Mouse (Mus musculus) kidney, postnatal 0 days (tissue): ENCODE measurements at regions not wholly inside any gene's neighbourhood (a gene's known extent, or its start where the extent isn't known, plus 50 kb on each side); places are given as distances from the start of the nearest gene placed in this dataset.

ENCODE experiments used
- ATAC-seq: fragments of 200-750 bp; cut with Nextera tagmentation; replicated peaks from 2 replicates; pipeline ENCODE4 v1.8.0; 2017; ENCODE audit warnings: low read depth, moderate number of reproducible peaks, moderate TSS enrichment, moderate library complexity; ENCODE audit not compliant: low FRiP score
- DNase-seq: peaks from one replicate; pipeline ENCODE4 v3.0.0-alpha.2; 2016; ENCODE audit warnings: low spot score
- H3K27ac ChIP-seq: fragments of 300-500 bp; sonication (generic); 2 replicates; pipeline ENCODE4 v1.5.1; 2014; ENCODE audit warnings: mild to moderate bottlenecking
- H3K27me3 ChIP-seq: fragments of 300-500 bp; sonication (generic); 2 replicates; pipeline ENCODE4 v1.6.1; 2014; ENCODE audit warnings: low read length, mixed read lengths; ENCODE audit not compliant: insufficient read depth
- H3K36me3 ChIP-seq: fragments of 300-500 bp; sonication (generic); 2 replicates; pipeline ENCODE4 v1.6.1; 2014; ENCODE audit warnings: low read length, mixed read lengths; ENCODE audit not compliant: insufficient read depth
- H3K4me1 ChIP-seq: fragments of 300-500 bp; sonication (generic); replicated peaks from 2 replicates; pipeline ENCODE4 v1.6.1; 2014; ENCODE audit warnings: antibody characterized with exemption, low read length, mixed read lengths; ENCODE audit not compliant: insufficient read depth
- H3K4me2 ChIP-seq: fragments of 300-500 bp; sonication (generic); 2 replicates; pipeline ENCODE4 v1.6.1; 2014; ENCODE audit warnings: mild to moderate bottlenecking, low read length, moderate library complexity, mixed read lengths
- H3K4me3 ChIP-seq: fragments of 300-500 bp; sonication (generic); replicated peaks from 2 replicates; pipeline ENCODE4 v1.5.1; 2014; ENCODE audit warnings: low read depth, low read length
- H3K9ac ChIP-seq: fragments of 300-500 bp; sonication (generic); 2 replicates; pipeline ENCODE4 v1.6.1; 2014; ENCODE audit warnings: low read depth, low read length
- H3K9me3 ChIP-seq: fragments of 300-500 bp; sonication (generic); replicated peaks from 2 replicates; pipeline ENCODE4 v1.6.1; 2016; ENCODE audit warnings: low read length, inconsistent platforms, mixed read lengths
- CTCF ChIP-seq: IDR thresholded peaks from 2 replicates; pipeline ENCODE4 v1.5.1; 2016; ENCODE audit warnings: antibody characterized with exemption, low read depth, mild to moderate bottlenecking, moderate library complexity
- WGBS: fragments of 180-500 bp; shearing (Covaris S2); extraction: QIAGEN DNeasy Blood & Tissue Kit; methylation state at CpG from one replicate; pipeline ENCODE4 v1.1.7; 2014; 5-methylcytosine and 5-hydroxymethylcytosine counted together

DNA sequence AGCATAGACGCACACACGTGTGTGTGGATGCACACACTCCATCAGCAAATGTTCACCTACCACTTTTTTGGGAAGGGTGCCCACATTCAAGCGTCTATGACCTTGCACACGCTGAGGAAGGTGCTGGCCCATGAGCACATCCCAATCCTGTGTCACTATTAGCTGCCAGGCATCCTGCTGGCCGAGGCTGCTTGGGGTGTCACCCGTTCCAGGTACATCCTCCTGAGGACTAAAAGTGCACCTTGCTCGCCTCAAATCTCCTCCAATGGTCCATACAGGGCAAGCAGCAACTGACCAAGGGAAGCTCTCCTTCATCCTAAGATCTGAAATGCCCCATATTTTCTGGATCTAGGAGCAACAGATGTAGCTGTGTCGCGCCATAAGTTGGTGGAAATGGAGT lies 156.3 kb upstream of the Spred2 start:
- H3K36me3 ChIP-seq: no peaks in the 10 kb centered on the region
- no peak for TF ChIP-seq CTCF
- H3K27ac ChIP-seq: no peak overlapping the region
- H3K27me3 ChIP-seq: no peaks in the 10 kb centered on the region
- no peak for ATAC-seq
- H3K9ac ChIP-seq: no peak overlapping the region
- no peak overlapping the region for H3K4me3 ChIP-seq
- no peak overlapping the region for H3K4me2 ChIP-seq
- 90% methylated on average over 9 of the region's 9 CpGs for WGBS
- H3K4me1 ChIP-seq: no peaks in the 10 kb centered on the region
- no peak for DNase-seq
- no peaks in the 10 kb centered on the region for H3K9me3 ChIP-seq

DNA sequence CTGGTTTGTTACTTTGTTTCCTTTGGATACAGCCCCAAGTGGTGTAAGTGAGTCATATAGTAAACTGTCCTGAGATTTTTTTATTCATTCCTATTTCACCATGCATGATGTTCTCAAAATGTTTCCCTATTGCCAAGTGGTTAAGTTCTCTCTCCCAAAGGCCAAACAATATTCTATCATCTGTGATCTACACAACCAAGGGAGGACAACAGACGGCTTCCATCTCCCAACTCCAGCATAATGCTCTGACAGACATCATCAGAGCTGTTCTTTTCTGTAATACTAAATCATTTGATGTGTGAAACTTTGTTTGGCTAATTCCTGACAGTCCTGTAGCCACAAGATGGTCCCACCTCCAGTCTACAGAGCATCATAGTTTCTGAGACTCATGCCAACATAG lies 155.2 kb upstream of the Spred2 start:
- H3K9ac ChIP-seq: no peak overlapping the region
- no peaks in the 10 kb centered on the region for H3K4me1 ChIP-seq
- no peak overlapping the region for H3K27ac ChIP-seq
- no peak overlapping the region for H3K4me2 ChIP-seq
- no peak for TF ChIP-seq CTCF
- no peaks in the 10 kb centered on the region for H3K9me3 ChIP-seq
- no peaks in the 10 kb centered on the region for H3K27me3 ChIP-seq
- DNase-seq (no peak), ATAC-seq (no peak)
- H3K36me3 ChIP-seq: no peaks in the 10 kb centered on the region
- 92% methylated on average over 1 of the region's 1 CpGs for WGBS
- no peak overlapping the region for H3K4me3 ChIP-seq

DNA sequence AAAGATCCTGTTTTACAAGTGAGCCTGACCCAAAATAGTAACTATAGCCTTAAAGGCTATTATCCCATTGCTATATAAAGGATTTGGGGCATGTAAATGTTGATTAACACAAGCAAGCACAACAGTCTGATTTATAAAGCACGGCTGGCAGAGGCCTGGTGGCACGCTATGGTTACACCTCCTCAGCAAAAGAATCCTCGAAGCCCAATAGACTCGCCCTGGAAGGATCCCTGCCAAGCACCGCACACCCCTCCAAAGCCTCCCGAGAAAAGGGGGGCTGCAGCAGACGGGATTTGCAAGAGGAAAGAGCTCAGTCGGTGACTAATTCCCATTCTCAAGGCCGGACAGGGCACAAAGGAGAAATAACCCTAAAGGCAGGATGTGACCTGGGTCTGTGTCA lies 150.2 kb upstream of the Spred2 start:
- DNase-seq (no peak), ATAC-seq (no peak)
- 32% methylated on average over 9 of the region's 9 CpGs for WGBS
- Histone ChIP-seq H3K36me3 (no peaks in the 10 kb centered on the region), H3K9ac (no peak overlapping the region), H3K27me3 (no peaks in the 10 kb centered on the region), H3K4me3 (no peak overlapping the region), H3K27ac (no peak overlapping the region), H3K4me2 (no peak overlapping the region), H3K4me1 (peaks cover 14% of the 10 kb centered on the region; the same call in 1 of the 2 replicates), H3K9me3 (no peaks in the 10 kb centered on the region)
- TF ChIP-seq CTCF: no peak

DNA sequence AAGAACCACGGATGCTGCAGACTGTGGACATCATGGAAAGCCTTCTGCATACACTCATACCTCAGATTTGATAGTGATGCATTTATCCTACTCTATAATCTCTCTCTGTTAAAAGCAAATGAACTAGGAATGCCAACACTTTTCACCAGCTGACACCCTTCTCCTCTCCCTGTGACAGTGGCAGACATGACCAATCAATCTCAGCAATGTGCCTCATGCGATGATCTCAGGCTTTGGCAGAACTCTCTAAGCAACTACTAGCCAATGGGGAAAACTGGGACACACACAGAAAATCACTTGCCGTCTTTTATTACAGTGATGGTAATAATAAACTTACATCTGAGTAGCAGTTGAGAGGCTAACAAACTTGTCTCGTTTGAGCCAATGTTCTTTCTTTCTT lies 148.4 kb upstream of the Spred2 start:
- H3K4me2 ChIP-seq: no peak overlapping the region
- no peak overlapping the region for H3K4me3 ChIP-seq
- no peaks in the 10 kb centered on the region for H3K36me3 ChIP-seq
- H3K9ac ChIP-seq: no peak overlapping the region
- DNase-seq (no peak), ATAC-seq (no peak)
- 88% methylated on average over 4 of the region's 4 CpGs for WGBS
- no peak overlapping the region for H3K27ac ChIP-seq
- H3K27me3 ChIP-seq: no peaks in the 10 kb centered on the region
- no peaks in the 10 kb centered on the region for H3K9me3 ChIP-seq
- no peak for TF ChIP-seq CTCF
- peaks cover 14% of the 10 kb centered on the region; the same call in 1 of the 2 replicates for H3K4me1 ChIP-seq

DNA sequence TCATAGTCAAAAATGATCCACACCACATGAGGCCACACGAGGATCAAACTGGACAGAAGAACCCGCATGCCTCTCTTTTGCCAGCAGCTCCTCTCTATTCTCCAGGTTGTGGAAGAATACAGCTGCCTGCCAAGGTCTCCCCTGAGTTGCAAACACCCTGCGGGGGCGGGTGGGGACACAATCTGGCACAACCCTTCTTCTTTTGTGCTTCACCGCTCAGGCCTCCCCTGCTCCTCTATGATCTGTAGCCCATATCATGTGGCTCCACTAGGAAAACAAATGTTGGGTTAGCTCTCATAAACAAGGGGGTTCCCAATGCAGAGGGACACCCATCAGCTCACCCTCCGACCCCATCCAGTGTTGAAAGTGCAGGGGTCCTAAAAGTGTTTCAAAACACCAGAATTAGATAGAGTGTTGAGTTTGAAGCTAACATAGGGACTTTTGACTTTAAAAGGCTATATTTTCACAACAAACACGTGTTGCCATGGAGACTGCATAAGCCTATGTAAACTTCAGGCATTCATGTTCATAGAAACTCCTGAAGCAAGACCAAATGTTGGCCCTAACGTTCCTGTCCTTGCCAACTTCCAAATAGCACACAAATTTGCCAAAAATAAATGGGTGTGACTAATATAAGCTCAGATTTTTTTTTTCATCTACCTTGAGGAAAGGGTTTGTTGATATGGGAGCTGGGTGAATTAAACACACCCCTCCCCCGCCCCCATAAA lies 147.5 kb upstream of the Spred2 start:
- no peak overlapping the region for H3K4me3 ChIP-seq
- H3K9me3 ChIP-seq: no peaks in the 10 kb centered on the region
- H3K36me3 ChIP-seq: no peaks in the 10 kb centered on the region
- no peak overlapping the region for H3K9ac ChIP-seq
- H3K4me1 ChIP-seq: peaks cover 14% of the 10 kb centered on the region; the same call in 1 of the 2 replicates
- H3K27ac ChIP-seq: no peak overlapping the region
- no peak overlapping the region for H3K4me2 ChIP-seq
- DNase-seq: peak; percentile 74
- TF ChIP-seq CTCF: no peak
- no peaks in the 10 kb centered on the region for H3K27me3 ChIP-seq
- peak; percentile 71 for ATAC-seq
- 44% methylated on average over 9 of the region's 9 CpGs for WGBS

DNA sequence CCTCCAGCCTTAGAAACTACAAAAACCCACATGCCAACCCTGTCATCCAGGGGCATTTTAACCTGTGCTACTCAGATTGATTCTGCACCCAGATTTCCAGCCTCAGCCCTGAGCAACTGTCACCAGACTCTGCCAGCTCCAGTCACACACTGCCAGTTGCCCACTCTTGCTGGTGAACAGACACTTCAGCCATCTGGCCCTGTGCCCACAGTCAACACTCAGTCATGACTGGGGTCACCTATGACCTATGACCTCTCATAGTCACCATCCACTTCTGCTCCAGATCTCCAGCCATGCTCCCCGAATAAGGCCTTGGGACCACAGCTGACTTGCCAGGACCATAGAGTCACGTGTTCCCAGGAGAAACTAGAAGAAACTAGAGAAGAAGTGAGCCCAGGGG lies 146.0 kb upstream of the Spred2 start:
- Histone ChIP-seq H3K27me3 (no peaks in the 10 kb centered on the region), H3K36me3 (no peaks in the 10 kb centered on the region), H3K9me3 (no peaks in the 10 kb centered on the region), H3K4me1 (peaks cover 14% of the 10 kb centered on the region; the same call in 1 of the 2 replicates), H3K27ac (no peak overlapping the region), H3K9ac (no peak overlapping the region), H3K4me3 (no peak overlapping the region), H3K4me2 (no peak overlapping the region)
- DNase-seq (no peak), ATAC-seq (no peak)
- 96% methylated on average over 2 of the region's 2 CpGs for WGBS
- TF ChIP-seq CTCF: no peak

DNA sequence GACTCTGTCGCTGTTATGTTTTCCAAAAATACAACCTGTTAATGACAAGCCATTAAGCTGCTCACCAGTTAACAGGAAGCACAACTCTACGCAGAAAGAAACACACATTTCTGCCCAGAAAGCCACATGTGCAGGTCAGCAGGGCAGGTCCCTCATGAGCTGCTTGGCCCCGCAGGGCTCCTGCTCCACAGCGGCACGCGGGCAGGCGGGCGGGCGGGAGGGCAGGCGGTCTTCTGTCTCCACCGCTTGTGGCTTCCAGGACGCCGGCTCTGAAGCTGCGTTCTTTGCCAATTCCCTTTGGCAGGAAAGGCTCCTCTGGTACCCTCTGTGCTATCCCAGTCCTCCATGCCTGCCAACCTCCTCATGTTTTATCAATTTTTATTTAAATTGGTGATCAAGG lies 139.1 kb upstream of the Spred2 start:
- 49% methylated on average over 14 of the region's 14 CpGs for WGBS
- DNase-seq (no peak), ATAC-seq (no peak)
- H3K4me1 ChIP-seq: no peaks in the 10 kb centered on the region
- no peak overlapping the region for H3K4me2 ChIP-seq
- no peaks in the 10 kb centered on the region for H3K9me3 ChIP-seq
- no peaks in the 10 kb centered on the region for H3K27me3 ChIP-seq
- H3K36me3 ChIP-seq: no peaks in the 10 kb centered on the region
- TF ChIP-seq CTCF: no peak
- H3K9ac ChIP-seq: no peak overlapping the region
- no peak overlapping the region for H3K27ac ChIP-seq
- H3K4me3 ChIP-seq: no peak overlapping the region
